Mouse (Mus musculus) liver, embryonic 11.5 days (tissue): ENCODE results near the gene Prcc. TPM values are rescaled to one million over a fixed set of nuclear protein-coding genes. Genes with fewer than 3 reads are reported as not detected.
"Not testable (repeated sequence)": the region's sequence is repeated elsewhere in the genome, so short reads cannot be mapped to it uniquely, and the experiment has no call there.

Experiments used
- ATAC-seq: fragments of 200-750 bp; cut with Nextera tagmentation; replicated peaks from 2 replicates; pipeline ENCODE4 v1.8.0; 2017; ENCODE audit warnings: moderate number of reproducible peaks, mild to moderate bottlenecking, moderate TSS enrichment, moderate library complexity; ENCODE audit not compliant: low FRiP score
- DNase-seq: peaks from one replicate; pipeline ENCODE4 v3.0.0-alpha.2; 2017; ENCODE audit warnings: low spot score
- H3K27ac ChIP-seq: fragments of 300-500 bp; sonication (generic); 2 replicates; pipeline ENCODE4 v1.5.1; 2014; ENCODE audit warnings: mild to moderate bottlenecking, low read depth, low read length, control low read depth
- H3K27me3 ChIP-seq: fragments of 300-500 bp; sonication (generic); replicated peaks from 2 replicates; pipeline ENCODE4 v1.6.1; 2014; ENCODE audit warnings: low read length, mixed read lengths; ENCODE audit not compliant: control insufficient read depth, insufficient read depth
- H3K36me3 ChIP-seq: fragments of 300-500 bp; sonication (generic); 2 replicates; pipeline ENCODE4 v1.6.1; 2014; ENCODE audit warnings: mild to moderate bottlenecking, low read length, moderate library complexity, mixed read lengths; ENCODE audit not compliant: control insufficient read depth, insufficient read depth
- H3K4me1 ChIP-seq: fragments of 300-500 bp; sonication (generic); replicated peaks from 2 replicates; pipeline ENCODE4 v1.6.1; 2014; ENCODE audit warnings: low read length, mixed read lengths; ENCODE audit not compliant: control insufficient read depth, insufficient read depth
- H3K4me2 ChIP-seq: fragments of 300-500 bp; sonication (generic); 2 replicates; pipeline ENCODE4 v1.6.1; 2014; ENCODE audit warnings: mild to moderate bottlenecking, control low read depth, moderate library complexity
- H3K4me3 ChIP-seq: fragments of 300-500 bp; sonication (generic); 2 replicates; pipeline ENCODE4 v1.5.1; 2014; ENCODE audit warnings: low read depth, low read length, control low read depth
- H3K9ac ChIP-seq: fragments of 300-500 bp; sonication (generic); 2 replicates; pipeline ENCODE4 v1.6.1; 2014; ENCODE audit warnings: low read depth, low read length, control low read depth
- H3K9me3 ChIP-seq: fragments of 300-500 bp; sonication (generic); 2 replicates; pipeline ENCODE4 v1.6.1; 2016; ENCODE audit warnings: low read length, inconsistent platforms, mixed read lengths; ENCODE audit not compliant: control insufficient read depth
- WGBS: fragments of 180-500 bp; shearing (Covaris S2); extraction: QIAGEN DNeasy Blood & Tissue Kit; methylation state at CpG from one replicate; pipeline ENCODE4 v1.1.7; 2014; 5-methylcytosine and 5-hydroxymethylcytosine counted together
- polyA plus RNA-seq: library from polyadenylated mRNA; unstranded; fragments of >200 nt; fragmentation: Nextera tagmentation; extraction: Ambion mirVana; gene quantifications from 2 replicates; pipeline ENCODE4 v1.2.1, GENCODE M21; 2014

The Prcc gene
- polyA plus RNA-seq, 1 experiment from 2014 or later, result 15.6 TPM

GRCm38 (mm10) chr3:87846186-87846585, 39.2 kb downstream of the Prcc start:
- Histone ChIP-seq H3K9me3 (no peaks in the 10 kb centered on the region), H3K27me3 (no peaks in the 10 kb centered on the region), H3K4me1 (no peaks in the 10 kb centered on the region; the same call in 1 of the 2 replicates), H3K4me2 (no peak overlapping the region), H3K36me3 (no peaks in the 10 kb centered on the region), H3K9ac (no peak overlapping the region), H3K4me3 (no peak overlapping the region), H3K27ac (no peak overlapping the region)
- WGBS, result 54% methylated on average over 4 of the region's 4 CpGs
- ATAC-seq (no peak), DNase-seq (no peak)

- WGBS, result 79% methylated on average over 4 of the region's 4 CpGs
- ATAC-seq, result no peak
Measured at GRCm38 (mm10) chr3:87844981-87845380, 40.4 kb downstream of the Prcc start.

DNA sequence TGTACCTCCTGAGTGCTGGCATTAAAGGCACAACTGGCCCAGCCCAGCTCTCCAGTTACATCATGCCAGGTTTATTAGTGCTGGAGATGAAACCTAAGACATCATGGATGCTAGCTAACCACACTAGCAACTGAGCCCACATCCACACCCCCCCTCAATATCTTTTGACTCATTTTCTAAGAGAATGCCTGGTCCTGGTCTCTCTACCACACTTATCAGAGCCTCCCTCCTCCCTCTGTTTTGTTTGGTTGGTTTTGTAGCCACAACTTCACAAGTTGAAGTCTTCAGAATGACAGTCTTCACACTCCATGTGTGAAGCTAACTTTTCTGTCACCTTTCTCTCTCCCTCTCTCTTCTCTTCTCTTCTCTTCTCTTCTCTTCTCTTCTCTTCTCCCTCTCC, 44.5 kb downstream of the Prcc start:
- ATAC-seq, result no peak
- Histone ChIP-seq H3K27ac (no peak overlapping the region), H3K4me2 (no peak overlapping the region), H3K36me3 (no peaks in the 10 kb centered on the region), H3K4me3 (no peak overlapping the region), H3K4me1 (no peaks in the 10 kb centered on the region), H3K9me3 (no peaks in the 10 kb centered on the region), H3K9ac (no peak overlapping the region), H3K27me3 (peaks cover 3% of the 10 kb centered on the region)
- DNase-seq, result no peak

More at GRCm38 (mm10) chr3:87844981-87845380, 40.4 kb downstream of the Prcc start:
- Histone ChIP-seq H3K9me3 (no peaks in the 10 kb centered on the region), H3K9ac (no peak overlapping the region), H3K27ac (no peak overlapping the region), H3K4me2 (no peak overlapping the region), H3K4me1 (no peaks in the 10 kb centered on the region; the same call in 1 of the 2 replicates), H3K36me3 (no peaks in the 10 kb centered on the region), H3K27me3 (no peaks in the 10 kb centered on the region; the same call in 1 of the 2 replicates), H3K4me3 (no peak overlapping the region)
- no peak for DNase-seq

DNA sequence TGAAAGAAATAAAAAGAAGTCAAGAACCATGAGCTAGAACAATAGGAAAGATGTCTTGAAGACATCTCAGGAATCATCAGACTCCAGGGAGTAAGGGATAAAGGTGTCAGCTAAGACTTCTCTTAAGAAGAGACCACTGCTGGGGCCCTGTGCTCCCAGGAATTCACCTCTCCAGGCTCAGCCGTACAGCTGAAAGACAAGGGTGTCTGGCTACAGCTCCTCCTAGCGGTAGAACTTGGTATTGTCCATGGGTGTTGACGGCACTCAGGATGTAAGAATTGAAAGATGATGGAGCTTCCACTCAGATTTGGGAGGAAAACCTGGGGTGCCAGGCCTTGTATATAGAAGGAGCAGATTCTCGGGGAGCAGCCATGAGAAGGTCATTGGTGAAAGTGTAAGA, 46.8 kb downstream of the Prcc start:
- Histone ChIP-seq H3K9me3 (no peaks in the 10 kb centered on the region), H3K4me2 (no peak overlapping the region), H3K27me3 (peaks cover 3% of the 10 kb centered on the region), H3K36me3 (no peaks in the 10 kb centered on the region), H3K27ac (no peak overlapping the region), H3K9ac (no peak overlapping the region), H3K4me3 (no peak overlapping the region), H3K4me1 (no peaks in the 10 kb centered on the region)
- WGBS, result 2% methylated on average over 4 of the region's 4 CpGs
- DNase-seq (no peak), ATAC-seq (no peak)

- 62% methylated on average over 5 of the region's 5 CpGs for WGBS
- Histone ChIP-seq H3K9ac (no peak overlapping the region), H3K27me3 (no peaks in the 10 kb centered on the region), H3K4me1 (no peaks in the 10 kb centered on the region), H3K9me3 (no peaks in the 10 kb centered on the region), H3K27ac (no peak overlapping the region), H3K4me3 (no peak overlapping the region), H3K4me2 (no peak overlapping the region), H3K36me3 (no peaks in the 10 kb centered on the region)
- ATAC-seq (no peak), DNase-seq (no peak)
Measured at GRCm38 (mm10) chr3:87833482-87833881, 51.9 kb downstream of the Prcc start.

DNA sequence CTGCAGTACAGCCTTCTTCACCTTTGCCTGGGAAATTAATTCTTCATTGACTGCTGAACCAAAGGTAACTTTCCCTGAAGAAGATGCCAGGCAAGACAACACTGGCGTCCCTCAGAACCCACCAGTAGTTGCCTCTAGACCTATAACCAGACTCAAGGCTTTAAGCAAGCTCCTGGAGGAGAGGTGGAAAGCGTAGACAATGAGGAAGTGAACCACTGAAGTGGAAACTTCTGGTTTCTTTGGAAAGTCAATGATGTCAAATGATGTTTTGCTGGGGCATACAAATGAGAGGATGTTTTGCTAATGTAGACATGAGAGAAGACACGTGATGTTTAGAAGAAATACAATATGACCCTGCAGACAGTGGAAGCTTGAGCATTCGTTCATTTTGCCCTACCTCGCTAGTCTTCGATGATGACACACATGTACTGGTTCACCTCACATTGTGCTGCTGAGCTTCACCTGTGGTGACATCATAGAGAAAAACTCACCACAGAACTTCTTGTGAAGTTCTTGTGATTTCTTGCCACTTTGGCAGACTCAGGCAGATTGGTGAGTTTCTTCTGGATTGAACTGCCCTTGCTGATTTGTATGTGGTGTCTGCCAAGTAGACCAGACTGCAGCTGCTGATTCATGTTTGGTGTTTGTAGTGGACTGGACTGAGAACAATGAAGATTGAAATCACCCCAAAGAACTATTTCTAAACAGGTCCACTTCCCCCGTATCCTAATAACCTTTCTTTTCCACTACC, 53.1 kb downstream of the Prcc start:
- H3K27ac ChIP-seq, result no peak overlapping the region
- H3K4me3 ChIP-seq, result no peak overlapping the region
- ATAC-seq, result no peak
- DNase-seq, result no peak
- no peak overlapping the region for H3K9ac ChIP-seq
- no peaks in the 10 kb centered on the region for H3K9me3 ChIP-seq
- H3K27me3 ChIP-seq, result no peaks in the 10 kb centered on the region
- WGBS, result 72% methylated on average over 7 of the region's 7 CpGs
- no peaks in the 10 kb centered on the region for H3K36me3 ChIP-seq
- H3K4me2 ChIP-seq, result no peak overlapping the region
- no peaks in the 10 kb centered on the region for H3K4me1 ChIP-seq

- Histone ChIP-seq H3K4me1 (no peaks in the 10 kb centered on the region), H3K9me3 (no peaks in the 10 kb centered on the region), H3K27ac (no peak overlapping the region), H3K4me2 (no peak overlapping the region; the same call in 1 of the 2 replicates), H3K36me3 (no peaks in the 10 kb centered on the region), H3K27me3 (no peaks in the 10 kb centered on the region), H3K4me3 (no peak overlapping the region), H3K9ac (no peak overlapping the region)
- 40% methylated on average over 10 of the region's 10 CpGs for WGBS
- no peak for DNase-seq
- no peak for ATAC-seq
Measured at GRCm38 (mm10) chr3:87829025-87829424, 56.4 kb downstream of the Prcc start.

- no peak for ATAC-seq
- no peaks in the 10 kb centered on the region for H3K4me1 ChIP-seq
- no peaks in the 10 kb centered on the region for H3K9me3 ChIP-seq
- H3K4me3 ChIP-seq, result no peak overlapping the region
- no peak overlapping the region for H3K27ac ChIP-seq
- no peaks in the 10 kb centered on the region for H3K27me3 ChIP-seq
- H3K9ac ChIP-seq, result no peak overlapping the region
- no peak for DNase-seq
- no peaks in the 10 kb centered on the region for H3K36me3 ChIP-seq
- H3K4me2 ChIP-seq, result no peak overlapping the region
- 23% methylated on average over 4 of the region's 4 CpGs for WGBS
Measured at GRCm38 (mm10) chr3:87828435-87828834, 57.0 kb downstream of the Prcc start.

- H3K27ac ChIP-seq, DNase-seq, H3K9me3 ChIP-seq, H3K4me3 ChIP-seq, H3K4me1 ChIP-seq, ATAC-seq, H3K27me3 ChIP-seq, H3K36me3 ChIP-seq, H3K9ac ChIP-seq, H3K4me2 ChIP-seq: not testable (repeated sequence)
- 93% methylated on average over 1 of the region's 1 CpGs for WGBS
Measured at GRCm38 (mm10) chr3:87824206-87824605, 61.2 kb downstream of the Prcc start, which contains the start of gene Pear1. TSS of gene Pear1 (minus strand) at chr3:87824306.
